Mouse (Mus musculus) forebrain, embryonic 10.5 days (tissue): ENCODE data around the gene Tceal1. TPM values are rescaled to one million over a fixed set of nuclear protein-coding genes. Genes with fewer than 3 reads are reported as not detected.
A peak's percentile ranks its signal among the peaks of the same experiment; 100 is the strongest.
"Not testable (repeated sequence)": the region's sequence is repeated elsewhere in the genome, so short reads cannot be mapped to it uniquely, and the experiment has no call there.

Experiments used
- DNase-seq: peaks from one replicate; pipeline ENCODE4 v3.0.0-alpha.2; 2017; ENCODE audit warnings: low spot score; ENCODE audit errors: extremely low spot score
- H3K27ac ChIP-seq: fragments of 300-500 bp; sonication (generic); 2 replicates; pipeline ENCODE4 v1.5.1; 2016; ENCODE audit warnings: mild to moderate bottlenecking
- H3K27me3 ChIP-seq: fragments of 300-500 bp; sonication (generic); 2 replicates; pipeline ENCODE4 v1.6.1; 2016; ENCODE audit warnings: mild to moderate bottlenecking; ENCODE audit not compliant: poor library complexity, severe bottlenecking
- H3K36me3 ChIP-seq: fragments of 300-500 bp; sonication (generic); replicated peaks from 2 replicates; pipeline ENCODE4 v1.6.1; 2016; ENCODE audit warnings: mild to moderate bottlenecking, moderate library complexity
- H3K4me1 ChIP-seq: fragments of 300-500 bp; sonication (generic); 2 replicates; pipeline ENCODE4 v1.6.1; 2016
- H3K4me3 ChIP-seq: fragments of 300-500 bp; sonication (generic); 2 replicates; pipeline ENCODE4 v1.5.1; 2016; ENCODE audit warnings: mild to moderate bottlenecking, moderate library complexity
- H3K9me3 ChIP-seq: fragments of 300-500 bp; sonication (generic); 2 replicates; pipeline ENCODE4 v1.6.1; 2016; ENCODE audit warnings: mild to moderate bottlenecking, moderate library complexity
- WGBS: fragments of 180-500 bp; shearing (Covaris S2); methylation state at CpG from one replicate; pipeline ENCODE4 v1.1.7; 2016; 5-methylcytosine and 5-hydroxymethylcytosine counted together
- polyA plus RNA-seq: library from polyadenylated mRNA; unstranded; fragments of >200 nt; fragmentation: Nextera tagmentation; extraction: Ambion mirVana; gene quantifications from 2 replicates; pipeline ENCODE4 v1.2.1, GENCODE M21; 2016

Gene Tceal1
- 7.0 and 7.7 TPM in 2 replicates for polyA plus RNA-seq

- 12% methylated on average over 15 of the region's 15 CpGs for WGBS
- peaks cover 40% of the 10 kb centered on the region for H3K27me3 ChIP-seq
- DNase-seq = peak; percentile 61
Measured at GRCm38 (mm10) chrX:136707446-136708167, at the start of gene Tceal1. Gene Tceal1 (plus strand): TSS chrX:136707982.

GRCm38 (mm10) chrX:136666281-136666706, 41.5 kb upstream of the Tceal1 start:
- Histone ChIP-seq H3K27ac (peak overlapping the region; percentile 67), H3K9me3 (no peaks in the 10 kb centered on the region), H3K36me3 (no peaks in the 10 kb centered on the region), H3K4me1 (no peaks in the 10 kb centered on the region), H3K4me3 (peak overlapping the region; percentile 60), H3K27me3 (peaks cover 53% of the 10 kb centered on the region)
- WGBS = 14% methylated on average over 20 of the region's 20 CpGs
- peak; percentile 16 for DNase-seq

More at GRCm38 (mm10) chrX:136707446-136708167, at the start of gene Tceal1:
- H3K4me1 ChIP-seq = peaks cover 10% of the 10 kb centered on the region
- no peaks in the 10 kb centered on the region for H3K36me3 ChIP-seq
- peak within 1 kb of the TSS; percentile 90 for H3K27ac ChIP-seq
- H3K4me3 ChIP-seq = peak within 1 kb of the TSS; percentile 60
- no peaks in the 10 kb centered on the region for H3K9me3 ChIP-seq

- 20% methylated on average over 24 of the region's 24 CpGs for WGBS
- H3K27ac ChIP-seq = peak overlapping the region; percentile 67
- H3K27me3 ChIP-seq = peaks cover 53% of the 10 kb centered on the region
- H3K9me3 ChIP-seq, H3K36me3 ChIP-seq, DNase-seq, H3K4me1 ChIP-seq: not testable (repeated sequence)
- H3K4me3 ChIP-seq = peak overlapping the region; percentile 60
Measured at GRCm38 (mm10) chrX:136666762-136667464, 40.9 kb upstream of the Tceal1 start.

GRCm38 (mm10) chrX:136668794-136669193, 39.0 kb upstream of the Tceal1 start:
- Histone ChIP-seq H3K36me3 (no peaks in the 10 kb centered on the region), H3K27me3 (peaks cover 53% of the 10 kb centered on the region), H3K4me1 (no peaks in the 10 kb centered on the region), H3K9me3 (no peaks in the 10 kb centered on the region), H3K4me3 (no peak overlapping the region), H3K27ac (no peak overlapping the region)
- DNase-seq = no peak
- 67% methylated on average over 2 of the region's 2 CpGs for WGBS

GRCm38 (mm10) chrX:136680989-136681388, 26.8 kb upstream of the Tceal1 start:
- H3K9me3 ChIP-seq = no peaks in the 10 kb centered on the region
- WGBS = 73% methylated on average over 3 of the region's 3 CpGs
- no peaks in the 10 kb centered on the region for H3K36me3 ChIP-seq
- no peak overlapping the region for H3K27ac ChIP-seq
- H3K27me3 ChIP-seq = peaks cover 8% of the 10 kb centered on the region; the same call in 1 of the 2 replicates
- no peak overlapping the region for H3K4me3 ChIP-seq
- H3K4me1 ChIP-seq = no peaks in the 10 kb centered on the region
- DNase-seq = no peak

- not testable (repeated sequence) for H3K4me3 ChIP-seq, H3K36me3 ChIP-seq, H3K27me3 ChIP-seq, H3K9me3 ChIP-seq, DNase-seq
- WGBS = 52% methylated on average over 3 of the region's 3 CpGs
- peaks cover 15% of the 10 kb centered on the region for H3K4me1 ChIP-seq
- H3K27ac ChIP-seq = peak overlapping the region; percentile 70
Measured at GRCm38 (mm10) chrX:136691606-136692293, 16.0 kb upstream of the Tceal1 start.

- WGBS = 74% methylated on average over 4 of the region's 4 CpGs
- peak overlapping the region; percentile 15; the same call in 1 of the 2 replicates for H3K27ac ChIP-seq
- H3K36me3 ChIP-seq = no peaks in the 10 kb centered on the region
Measured at GRCm38 (mm10) chrX:136692294-136692675, 15.5 kb upstream of the Tceal1 start.

GRCm38 (mm10) chrX:136693196-136693595, 14.6 kb upstream of the Tceal1 start:
- no peak for DNase-seq
- 86% methylated on average over 5 of the region's 5 CpGs for WGBS
- Histone ChIP-seq H3K27me3 (no peaks in the 10 kb centered on the region), H3K4me3 (no peak overlapping the region), H3K9me3 (no peaks in the 10 kb centered on the region), H3K27ac (peak overlapping the region; percentile 12; the same call in 1 of the 2 replicates), H3K4me1 (peaks cover 15% of the 10 kb centered on the region), H3K36me3 (no peaks in the 10 kb centered on the region)

More at GRCm38 (mm10) chrX:136692294-136692675, 15.5 kb upstream of the Tceal1 start:
- Histone ChIP-seq H3K27me3 (no peaks in the 10 kb centered on the region), H3K4me1 (peaks cover 15% of the 10 kb centered on the region), H3K9me3 (no peaks in the 10 kb centered on the region), H3K4me3 (no peak overlapping the region)
- no peak for DNase-seq

GRCm38 (mm10) chrX:136708168-136708681, 443 bp downstream of the Tceal1 start:
- Histone ChIP-seq H3K27ac (peak overlapping the region; percentile 90), H3K9me3 (no peaks in the 10 kb centered on the region), H3K4me1 (peaks cover 10% of the 10 kb centered on the region), H3K36me3 (no peaks in the 10 kb centered on the region), H3K27me3 (peaks cover 45% of the 10 kb centered on the region), H3K4me3 (peak overlapping the region; percentile 60)
- DNase-seq = peak; percentile 61
- WGBS = 12% methylated on average over 18 of the region's 18 CpGs

GRCm38 (mm10) chrX:136708782-136709181, 1.0 kb downstream of the Tceal1 start:
- peak overlapping the region; percentile 90 for H3K27ac ChIP-seq
- peak; percentile 21 for DNase-seq
- 23% methylated on average over 14 of the region's 14 CpGs for WGBS
- peak overlapping the region; percentile 60 for H3K4me3 ChIP-seq
- H3K4me1 ChIP-seq = peaks cover 10% of the 10 kb centered on the region
- no peaks in the 10 kb centered on the region for H3K9me3 ChIP-seq
- H3K27me3 ChIP-seq = peaks cover 50% of the 10 kb centered on the region
- no peaks in the 10 kb centered on the region for H3K36me3 ChIP-seq

GRCm38 (mm10) chrX:136714742-136715474, 7.1 kb downstream of the Tceal1 start:
- peaks cover 21% of the 10 kb centered on the region for H3K4me1 ChIP-seq
- not testable (repeated sequence) for H3K36me3 ChIP-seq, H3K9me3 ChIP-seq, DNase-seq, H3K4me3 ChIP-seq
- peaks cover 64% of the 10 kb centered on the region for H3K27me3 ChIP-seq
- 48% methylated on average over 3 of the region's 3 CpGs for WGBS
- H3K27ac ChIP-seq = peak overlapping the region; percentile 48; the same call in 1 of the 2 replicates

- Histone ChIP-seq H3K27me3 (no peaks in the 10 kb centered on the region), H3K9me3 (no peaks in the 10 kb centered on the region), H3K4me1 (no peaks in the 10 kb centered on the region), H3K4me3 (no peak overlapping the region), H3K36me3 (peaks cover 49% of the 10 kb centered on the region), H3K27ac (no peak overlapping the region)
- 90% methylated on average over 4 of the region's 4 CpGs for WGBS
- DNase-seq = no peak
Measured at GRCm38 (mm10) chrX:136732016-136732415, 24.2 kb downstream of the Tceal1 start.
